Mouse (Mus musculus) testis, adult 2 months (tissue): ENCODE measurements around the gene Acot6.

Source experiments
- CTCF ChIP-seq: fragments of 200-500 bp; IDR thresholded peaks from 2 replicates; pipeline ENCODE4 v1.5.1; 2012; ENCODE audit warnings: low read depth, mild to moderate bottlenecking, inconsistent platforms, low read length, moderate library complexity; ENCODE audit not compliant: control insufficient read depth, insufficient read depth, insufficient replicate concordance
- POLR2A ChIP-seq: fragments of 200-500 bp; IDR thresholded peaks from 2 replicates; pipeline ENCODE4 v1.6.1; 2012; ENCODE audit warnings: low read depth, mild to moderate bottlenecking, inconsistent platforms, low read length, moderate library complexity; ENCODE audit not compliant: control insufficient read depth

GRCm38 (mm10) chr12:84110814-84111213 lies 10.4 kb downstream of the Acot6 start:
- TF ChIP-seq CTCF (no peak), POLR2A (no peak)
